In the genomic region with DNA sequence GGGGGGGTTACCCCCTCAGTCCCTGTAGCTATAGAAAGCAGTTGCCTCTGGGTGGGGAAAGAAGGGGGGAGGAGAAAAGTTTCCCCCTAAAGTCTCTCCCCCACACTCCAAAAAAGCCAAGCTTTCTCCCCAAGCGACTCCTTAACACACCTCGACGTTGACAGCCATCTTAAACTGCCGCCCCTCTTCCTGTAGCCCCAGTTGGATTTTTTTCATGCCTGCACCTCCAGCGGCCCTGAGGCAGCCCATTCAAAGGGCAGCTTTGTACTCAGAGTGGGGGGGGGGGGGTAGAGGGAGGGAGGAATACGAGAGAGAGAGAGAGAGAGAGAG, we compare ENCODE assay signal across 20 mouse cellular contexts. TPM values are rescaled to one million over a fixed set of nuclear protein-coding genes. Genes with fewer than 3 reads are reported as not detected.
DNase-seq lines count a peak whose midpoint lies in the region; ATAC-seq and TF ChIP-seq lines count a peak whose summit lies in the region.
"Had no signal": no experiment of that assay in that cellular context is flagged by ENCODE, and none has a peak within 500 bp of the region (broad histone marks: within the 10 kb centered on the region; RNA-seq: fewer than 3 reads in every experiment).

No protein-coding gene starts in this region.

- H3K4me3 ChIP-seq in heart, postnatal 0 days (ENCODE audit: low read depth, low read length), result peak overlapping the region; percentile 39
- 0 out of 2 replicates have a peak overlapping the region, but pooled peaks have one; percentile 31 for H3K4me3 ChIP-seq in midbrain, embryonic 13.5 days (replicated peaks)
- no peak overlapping the region for H3K4me3 ChIP-seq in midbrain, embryonic 16.5 days (ENCODE audit: low read depth, low read length)
- peak overlapping the region; percentile 37 for H3K4me3 ChIP-seq in forebrain, embryonic 14.5 days (ENCODE audit: low read depth, low read length)

- peaks cover 11% of the 10 kb centered on the region; the same call in 1 of the 2 replicates for H3K4me1 ChIP-seq in heart, postnatal 0 days (ENCODE audit: control insufficient read depth, insufficient read depth)
- H3K4me1 ChIP-seq in midbrain, embryonic 13.5 days (replicated peaks), result peaks cover 39% of the 10 kb centered on the region
- H3K4me1 ChIP-seq in midbrain, embryonic 16.5 days (ENCODE audit: control insufficient read depth, insufficient read depth, low read length), result peaks cover 14% of the 10 kb centered on the region
- H3K4me1 ChIP-seq in forebrain, embryonic 14.5 days (ENCODE audit: control insufficient read depth, insufficient read depth, low read length), result peaks cover 10% of the 10 kb centered on the region; the same call in 1 of the 2 replicates

- peak overlapping the region; percentile 45; the same call in 1 of the 2 replicates for H3K4me2 ChIP-seq in heart, postnatal 0 days (ENCODE audit: low read depth, low read length)
- H3K4me2 ChIP-seq in midbrain, embryonic 13.5 days (replicated peaks), result peak overlapping the region; percentile 39; the same call in 1 of the 2 replicates
- no peak overlapping the region for H3K4me2 ChIP-seq in midbrain, embryonic 16.5 days (ENCODE audit: low read length)
- peak overlapping the region; percentile 65 for H3K4me2 ChIP-seq in forebrain, embryonic 14.5 days (ENCODE audit: low read length)

- no peaks in the 10 kb centered on the region for H3K36me3 ChIP-seq in heart, postnatal 0 days (replicated peaks; ENCODE audit: control insufficient read depth, insufficient read depth, low read length)
- H3K36me3 ChIP-seq in midbrain, embryonic 13.5 days, result no peaks in the 10 kb centered on the region
- no peaks in the 10 kb centered on the region for H3K36me3 ChIP-seq in midbrain, embryonic 16.5 days (ENCODE audit: control insufficient read depth, insufficient read depth, low read length)
- H3K36me3 ChIP-seq in forebrain, embryonic 14.5 days (ENCODE audit: control insufficient read depth, insufficient read depth, low read length), result no peaks in the 10 kb centered on the region
- H3K36me3 ChIP-seq: G1E; heart, embryonic 15.5 days; hindbrain, embryonic 15.5 days had no signal

- ATAC-seq in heart, postnatal 0 days (ENCODE audit: insufficient read depth, low read depth), result no peak
- ATAC-seq in midbrain, embryonic 13.5 days, result no peak
- ATAC-seq in midbrain, embryonic 16.5 days, result no peak
- ATAC-seq in forebrain, embryonic 14.5 days, result peak; percentile 38

- no peak overlapping the region for H3K27ac ChIP-seq in heart, postnatal 0 days (ENCODE audit: low read depth)
- H3K27ac ChIP-seq in midbrain, embryonic 13.5 days, result no peak overlapping the region
- no peak overlapping the region for H3K27ac ChIP-seq in midbrain, embryonic 16.5 days (ENCODE audit: low read length)
- peak overlapping the region; percentile 89; the same call in 1 of the 2 replicates for H3K27ac ChIP-seq in forebrain, embryonic 14.5 days (ENCODE audit: low read depth, low read length)
- H3K27ac ChIP-seq: heart, embryonic 15.5 days; hindbrain, embryonic 15.5 days; kidney, postnatal 0 days; liver, embryonic 14.5 days had no signal

- WGBS in heart, postnatal 0 days, result 5% methylated on average over 5 of the region's 6 CpGs
- WGBS in midbrain, embryonic 13.5 days, result 0% methylated on average over 6 of the region's 6 CpGs
- WGBS in midbrain, embryonic 16.5 days, result 4% methylated on average over 5 of the region's 6 CpGs
- under 1% methylated on average over 6 of the region's 6 CpGs for WGBS in forebrain, embryonic 14.5 days

- peaks cover 98% of the 10 kb centered on the region for H3K27me3 ChIP-seq in heart, postnatal 0 days (ENCODE audit: control insufficient read depth, insufficient read depth, low read length)
- peaks cover 99% of the 10 kb centered on the region for H3K27me3 ChIP-seq in midbrain, embryonic 13.5 days
- peaks cover 49% of the 10 kb centered on the region for H3K27me3 ChIP-seq in midbrain, embryonic 16.5 days (ENCODE audit: control insufficient read depth, insufficient read depth, low read depth, low read length)
- peaks cover 47% of the 10 kb centered on the region for H3K27me3 ChIP-seq in forebrain, embryonic 14.5 days (replicated peaks; ENCODE audit: control insufficient read depth, insufficient read depth, low read length)

- no peak for TF ChIP-seq CTCF in heart, postnatal 0 days (IDR thresholded peaks at IDR 0.05; ENCODE audit: low read depth)

- no peak for TF ChIP-seq EP300 in heart, postnatal 0 days (IDR thresholded peaks at IDR 0.05; ENCODE audit: low read depth)

- no peak overlapping the region for H3K9ac ChIP-seq in heart, postnatal 0 days (replicated peaks; ENCODE audit: low read depth, low read length)
- no peak overlapping the region for H3K9ac ChIP-seq in midbrain, embryonic 13.5 days (replicated peaks)
- H3K9ac ChIP-seq in midbrain, embryonic 16.5 days (ENCODE audit: low read depth, low read length), result no peak overlapping the region
- H3K9ac ChIP-seq in forebrain, embryonic 14.5 days (ENCODE audit: low read length), result peak overlapping the region; percentile 83
- H3K9ac ChIP-seq: heart, embryonic 15.5 days; hindbrain, embryonic 15.5 days; liver, embryonic 14.5 days had no signal

- H3K9me3 ChIP-seq in heart, postnatal 0 days (replicated peaks; ENCODE audit: control insufficient read depth, low read length), result no peaks in the 10 kb centered on the region
- H3K9me3 ChIP-seq in midbrain, embryonic 13.5 days, result no peaks in the 10 kb centered on the region
- no peaks in the 10 kb centered on the region for H3K9me3 ChIP-seq in midbrain, embryonic 16.5 days (replicated peaks; ENCODE audit: control insufficient read depth, low read length, poor library complexity, severe bottlenecking)
- no peaks in the 10 kb centered on the region for H3K9me3 ChIP-seq in forebrain, embryonic 14.5 days (replicated peaks; ENCODE audit: control insufficient read depth, low read length)
- H3K9me3 ChIP-seq: heart, embryonic 15.5 days; hindbrain, embryonic 15.5 days had no signal

- DNase-seq in heart, postnatal 0 days (ENCODE audit: low spot score), result no peak
- DNase-seq in heart, adult 8-10 months (ENCODE audit: low spot score), result no peak
- no peak for DNase-seq in forebrain, embryonic 14.5 days (ENCODE audit: low spot score)
- peak; percentile 39 for DNase-seq in retina, embryonic 14.5 days (ENCODE audit: low spot score)
- no peak for DNase-seq in adrenal gland, postnatal 25 days
- DNase-seq in right cerebral cortex, postnatal 36 days (ENCODE audit: low spot score in 2 of 2), result no peak
- DNase-seq: B cell, adult 2 months; cerebellum, postnatal 36 days; lung, postnatal 36 days; thymus, postnatal 14 days had no signal

RNA-seq across cellular contexts. Expression of gene Vax1, which starts 0.9 kb away (rescaled TPM):
- not detected in 2 replicates for total RNA-seq in heart, postnatal 0 days (2014; rRNA removed; ENCODE audit: low replicate concordance)
- not detected in 2 replicates for polyA plus RNA-seq in heart, postnatal 0 days (2015; fragmentation: Nextera tagmentation; extraction: Ambion mirVana)
- not detected for total RNA-seq in heart, adult 8-10 months (2022)
- polyA plus RNA-seq in midbrain, embryonic 13.5 days (2015; fragmentation: Nextera tagmentation; extraction: Ambion mirVana), result 0.32 and 0.40 TPM in 2 replicates
- polyA plus RNA-seq in midbrain, embryonic 16.5 days (2015; fragmentation: Nextera tagmentation; extraction: Ambion mirVana), result 0.36 and 0.41 TPM in 2 replicates
- 1.3 and 1.7 TPM in 2 replicates for polyA plus RNA-seq in forebrain, embryonic 14.5 days (2014; fragmentation: Nextera tagmentation; extraction: Ambion mirVana)
- total RNA-seq in adrenal gland, postnatal 25 days (2021), result not detected in 2 replicates
- total RNA-seq: adrenal gland, postnatal 14 days; G1E; gastrocnemius, adult 8-10 months had no signal
- polyA plus RNA-seq: G1E; heart, embryonic 15.5 days; kidney, postnatal 0 days; liver, embryonic 14.5 days had no signal

RNA-seq across cellular contexts. Expression of gene Kcnk18, which starts 48.3 kb away (rescaled TPM):
- total RNA-seq in heart, postnatal 0 days (2014; rRNA removed; ENCODE audit: low replicate concordance), result not detected in 2 replicates
- not detected in 2 replicates for polyA plus RNA-seq in heart, postnatal 0 days (2015; fragmentation: Nextera tagmentation; extraction: Ambion mirVana)
- total RNA-seq in heart, adult 8-10 months (2022), result not detected
- not detected in 2 replicates for polyA plus RNA-seq in midbrain, embryonic 13.5 days (2015; fragmentation: Nextera tagmentation; extraction: Ambion mirVana)
- 0.07 TPM in 1 of 2 replicates, not detected in the other for polyA plus RNA-seq in midbrain, embryonic 16.5 days (2015; fragmentation: Nextera tagmentation; extraction: Ambion mirVana)
- not detected in 2 replicates for polyA plus RNA-seq in forebrain, embryonic 14.5 days (2014; fragmentation: Nextera tagmentation; extraction: Ambion mirVana)
- not detected in 2 replicates for total RNA-seq in adrenal gland, postnatal 25 days (2021)
- total RNA-seq: adrenal gland, postnatal 14 days; gastrocnemius, adult 8-10 months; left cerebral cortex, postnatal 14 days had no signal
- polyA plus RNA-seq: G1E; heart, embryonic 15.5 days; kidney, postnatal 0 days; liver, embryonic 14.5 days had no signal
